Mouse (Mus musculus) C2C12 (cell line): ENCODE measurements around the gene Usp2.

Experiments used
- CTCF ChIP-seq: IDR thresholded peaks from one replicate; pipeline ENCODE4 v1.5.1; 2011; ENCODE audit not compliant: control insufficient read depth, insufficient read depth, insufficient read length
- MAX ChIP-seq: IDR thresholded peaks from one replicate; pipeline ENCODE4 v1.6.1; 2011; ENCODE audit warnings: mild to moderate bottlenecking, control low read depth
- MYOD1 ChIP-seq: IDR thresholded peaks from one replicate; pipeline ENCODE4 v1.6.1; 2011; ENCODE audit warnings: low read depth; ENCODE audit not compliant: control insufficient read depth, insufficient read length
- MYOG ChIP-seq: IDR thresholded peaks from one replicate; pipeline ENCODE4 v1.6.1; 2011; ENCODE audit not compliant: control insufficient read depth, insufficient read length; ENCODE audit errors: extremely low read depth
- USF1 ChIP-seq: IDR thresholded peaks from one replicate; pipeline ENCODE4 v1.6.1; 2011; ENCODE audit warnings: low read depth, mild to moderate bottlenecking, control low read depth, moderate library complexity

GRCm38 (mm10) chr9:44125026-44125425 lies 58.2 kb downstream of the Usp2 start:
- no peak for TF ChIP-seq USF1
- TF ChIP-seq MYOG, result no peak
- TF ChIP-seq CTCF, result no peak
- no peak for TF ChIP-seq MAX
- TF ChIP-seq MYOD1, result no peak
